Mouse (Mus musculus) liver, postnatal 0 days (tissue): ENCODE measurements around the gene Sar1b.
A peak's percentile ranks its signal among the peaks of the same experiment; 100 is the strongest.

ENCODE experiments used
- CTCF ChIP-seq: sonication (generic); IDR thresholded peaks from 2 replicates; pipeline ENCODE4 v1.5.1; 2016; ENCODE audit warnings: antibody characterized with exemption, low read depth
- EP300 ChIP-seq: IDR thresholded peaks from 2 replicates; pipeline ENCODE4 v1.6.1; 2016; ENCODE audit warnings: antibody characterized with exemption, low read depth, mild to moderate bottlenecking

DNA sequence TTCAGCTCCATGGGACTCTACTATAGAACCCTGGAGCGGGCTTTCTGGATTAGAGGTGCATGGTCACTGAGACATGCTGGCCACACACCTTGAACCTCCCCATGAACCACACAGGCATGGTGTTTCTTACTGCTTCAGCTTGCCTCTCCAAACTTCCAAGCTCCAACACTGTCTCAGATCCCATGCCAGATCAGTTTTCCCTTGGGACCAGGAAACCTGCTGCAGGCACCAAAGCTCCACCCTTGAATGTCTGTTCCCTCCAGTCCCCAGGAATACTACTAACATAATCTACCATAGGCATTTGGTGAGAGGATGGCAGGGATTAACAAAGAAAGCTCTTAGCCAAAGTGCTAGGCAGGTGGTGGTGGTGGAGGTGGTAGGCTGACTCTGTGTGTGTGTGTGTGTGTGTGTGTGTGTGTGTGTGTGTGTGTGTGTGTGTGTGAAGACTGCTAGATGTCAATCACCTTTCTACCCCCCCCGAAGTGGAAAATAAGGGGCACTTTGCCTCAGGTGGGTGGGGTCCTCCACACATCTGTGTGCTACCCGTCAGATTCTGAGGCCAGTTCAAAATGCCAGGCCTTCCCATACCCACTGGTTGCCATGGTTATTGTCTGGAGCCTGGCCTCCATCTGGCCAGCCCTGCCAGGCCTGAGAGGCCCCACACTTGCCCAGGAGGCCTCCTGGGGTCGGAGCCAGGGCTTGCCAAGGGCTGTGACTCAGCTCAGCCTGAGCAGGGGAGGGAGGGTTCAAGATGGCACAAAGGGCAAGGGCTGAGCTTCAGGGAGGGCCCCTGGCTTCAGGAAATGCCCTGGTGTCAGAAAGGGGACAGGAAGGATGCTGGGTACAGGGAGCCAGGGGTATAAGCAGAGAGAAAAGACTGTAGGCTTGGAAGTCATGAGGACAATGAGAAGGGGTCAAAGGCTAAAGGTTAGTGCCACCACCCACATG, 68.7 kb downstream of the Sar1b start:
- peak; percentile 49; the same call in 1 of the 2 replicates for TF ChIP-seq EP300
- TF ChIP-seq CTCF = no peak
